ENCODE assay signal across 22 mouse cellular contexts in genomic region chr6:84779987-84780386, GRCm38 (mm10).
DNase-seq lines count a peak whose midpoint lies in the region; ATAC-seq and TF ChIP-seq lines count a peak whose summit lies in the region.
"Had no signal": no experiment of that assay in that cellular context is flagged by ENCODE, and none has a peak within 500 bp of the region (broad histone marks: within the 10 kb centered on the region; RNA-seq: fewer than 3 reads in every experiment).

No protein-coding gene starts in this region.

- ATAC-seq in hindbrain, postnatal 0 days = no peak
- no peak for ATAC-seq in forebrain, embryonic 15.5 days (replicated peaks)
- ATAC-seq in midbrain, postnatal 0 days (ENCODE audit: low FRiP score) = no peak
- ATAC-seq: forebrain, postnatal 0 days had no signal

- 56% methylated on average over 5 of the region's 5 CpGs for WGBS in hindbrain, postnatal 0 days
- WGBS in forebrain, embryonic 15.5 days = 78% methylated on average over 5 of the region's 5 CpGs
- WGBS in midbrain, postnatal 0 days = 77% methylated on average over 5 of the region's 5 CpGs

- DNase-seq in cerebellum, postnatal 10 days = peak; percentile 8 to 10
- no peak for DNase-seq in cerebellum, adult 9-10 months
- peak; percentile 27 for DNase-seq in forelimb bud, embryonic 11.5 days (ENCODE audit: low read depth, low spot score)
- DNase-seq in hindbrain, postnatal 0 days (ENCODE audit: low spot score) = peak; percentile 3
- no peak for DNase-seq in gastrocnemius, adult 8-10 months (ENCODE audit: low spot score in 2 of 2)
- DNase-seq in ovary, postnatal 14 days (ENCODE audit: low spot score) = no peak
- no peak for DNase-seq in midbrain, postnatal 0 days (ENCODE audit: low spot score)
- DNase-seq: adrenal gland, postnatal 36 days; cerebellum, adult 2 months; forebrain, postnatal 0 days; gastrocnemius, adult 2 months; heart, adult 11 months; kidney, adult 11 months; kidney, postnatal 14 days; lung, postnatal 10 days; right cerebral cortex, postnatal 14 days had no signal

- no peak overlapping the region for H3K4me2 ChIP-seq in hindbrain, postnatal 0 days (ENCODE audit: low read depth, low read length)
- no peak overlapping the region for H3K4me2 ChIP-seq in forebrain, embryonic 15.5 days (replicated peaks)
- no peak overlapping the region for H3K4me2 ChIP-seq in midbrain, postnatal 0 days (ENCODE audit: low read depth, low read length, poor library complexity, severe bottlenecking)
- H3K4me2 ChIP-seq: heart, embryonic 13.5 days; limb, embryonic 13.5 days had no signal

- no peak overlapping the region for H3K4me3 ChIP-seq in hindbrain, postnatal 0 days (ENCODE audit: low read length)
- no peak overlapping the region for H3K4me3 ChIP-seq in forebrain, embryonic 15.5 days
- H3K4me3 ChIP-seq in midbrain, postnatal 0 days (ENCODE audit: low read depth, low read length) = no peak overlapping the region
- H3K4me3 ChIP-seq: gastrocnemius, adult 2 months; heart, embryonic 13.5 days; left cerebral cortex, adult 2 months; limb, embryonic 13.5 days; megakaryocyte, embryonic 14.5 days had no signal

- no peak overlapping the region for H3K9ac ChIP-seq in hindbrain, postnatal 0 days (replicated peaks; ENCODE audit: low read length)
- no peak overlapping the region for H3K9ac ChIP-seq in forebrain, embryonic 15.5 days (replicated peaks)
- H3K9ac ChIP-seq in midbrain, postnatal 0 days (replicated peaks; ENCODE audit: low read length, poor library complexity, severe bottlenecking) = no peak overlapping the region
- H3K9ac ChIP-seq: forebrain, postnatal 0 days; heart, embryonic 13.5 days; limb, embryonic 13.5 days had no signal

- no peak overlapping the region for H3K27ac ChIP-seq in hindbrain, postnatal 0 days
- H3K27ac ChIP-seq in forebrain, embryonic 15.5 days (replicated peaks) = no peak overlapping the region
- H3K27ac ChIP-seq in midbrain, postnatal 0 days (ENCODE audit: low read depth, low read length) = no peak overlapping the region
- H3K27ac ChIP-seq: gastrocnemius, adult 2 months; heart, embryonic 13.5 days; left cerebral cortex, adult 2 months; limb, embryonic 13.5 days had no signal

- H3K36me3 ChIP-seq in hindbrain, postnatal 0 days (ENCODE audit: insufficient read depth, low read length) = no peaks in the 10 kb centered on the region
- no peaks in the 10 kb centered on the region for H3K36me3 ChIP-seq in forebrain, embryonic 15.5 days
- H3K36me3 ChIP-seq in midbrain, postnatal 0 days (ENCODE audit: insufficient read depth, low read length) = no peaks in the 10 kb centered on the region
- H3K36me3 ChIP-seq: heart, embryonic 13.5 days; limb, embryonic 13.5 days had no signal

- no peaks in the 10 kb centered on the region for H3K9me3 ChIP-seq in hindbrain, postnatal 0 days (ENCODE audit: low read length)
- no peaks in the 10 kb centered on the region for H3K9me3 ChIP-seq in forebrain, embryonic 15.5 days
- H3K9me3 ChIP-seq in midbrain, postnatal 0 days (ENCODE audit: low read length) = no peaks in the 10 kb centered on the region
- H3K9me3 ChIP-seq: heart, embryonic 13.5 days; limb, embryonic 13.5 days; megakaryocyte, embryonic 14.5 days had no signal

- H3K27me3 ChIP-seq in hindbrain, postnatal 0 days (ENCODE audit: insufficient read depth, low read length) = no peaks in the 10 kb centered on the region
- H3K27me3 ChIP-seq in forebrain, embryonic 15.5 days = no peaks in the 10 kb centered on the region
- no peaks in the 10 kb centered on the region for H3K27me3 ChIP-seq in midbrain, postnatal 0 days (ENCODE audit: insufficient read depth, low read length)
- H3K27me3 ChIP-seq: CH12.LX; heart, embryonic 13.5 days; limb, embryonic 13.5 days; megakaryocyte, embryonic 14.5 days had no signal

- TF ChIP-seq CTCF in hindbrain, postnatal 0 days (IDR thresholded peaks at IDR 0.05; ENCODE audit: low read depth) = no peak
- TF ChIP-seq CTCF in midbrain, postnatal 0 days (IDR thresholded peaks at IDR 0.05) = no peak

- no peaks in the 10 kb centered on the region for H3K4me1 ChIP-seq in hindbrain, postnatal 0 days (ENCODE audit: insufficient read depth, low read length)
- H3K4me1 ChIP-seq in forebrain, embryonic 15.5 days = no peaks in the 10 kb centered on the region
- 0 out of 2 replicates have a peak, but pooled peaks cover 4% of the 10 kb centered on the region for H3K4me1 ChIP-seq in midbrain, postnatal 0 days (ENCODE audit: insufficient read depth, low read length)

Comparison
In these comparisons a context has a peak if more than half of its experiments do, and no peak if none do; other contexts are left out.
1. DNase-seq: peak in cerebellum, postnatal 10 days (2 of 2), forelimb bud, embryonic 11.5 days (single experiment) and hindbrain, postnatal 0 days (single experiment); none in cerebellum, adult 9-10 months (single experiment), gastrocnemius, adult 8-10 months (0 of 2), ovary, postnatal 14 days (single experiment) and midbrain, postnatal 0 days (single experiment).